Mouse (Mus musculus) lung, adult 2 months (tissue): Measurements from ENCODE around the gene Rap1a.

Experiments used
- CTCF ChIP-seq: fragments of 200-500 bp; IDR thresholded peaks from 2 replicates; pipeline ENCODE4 v1.5.1; 2011; ENCODE audit warnings: mild to moderate bottlenecking, low read length, control low read depth; ENCODE audit not compliant: insufficient read depth
- POLR2A ChIP-seq: fragments of 200-500 bp; IDR thresholded peaks from 2 replicates; pipeline ENCODE4 v1.6.1; 2011; ENCODE audit warnings: low read depth, mild to moderate bottlenecking, control low read depth, low read length, borderline replicate concordance; ENCODE audit errors: extremely low read depth

DNA sequence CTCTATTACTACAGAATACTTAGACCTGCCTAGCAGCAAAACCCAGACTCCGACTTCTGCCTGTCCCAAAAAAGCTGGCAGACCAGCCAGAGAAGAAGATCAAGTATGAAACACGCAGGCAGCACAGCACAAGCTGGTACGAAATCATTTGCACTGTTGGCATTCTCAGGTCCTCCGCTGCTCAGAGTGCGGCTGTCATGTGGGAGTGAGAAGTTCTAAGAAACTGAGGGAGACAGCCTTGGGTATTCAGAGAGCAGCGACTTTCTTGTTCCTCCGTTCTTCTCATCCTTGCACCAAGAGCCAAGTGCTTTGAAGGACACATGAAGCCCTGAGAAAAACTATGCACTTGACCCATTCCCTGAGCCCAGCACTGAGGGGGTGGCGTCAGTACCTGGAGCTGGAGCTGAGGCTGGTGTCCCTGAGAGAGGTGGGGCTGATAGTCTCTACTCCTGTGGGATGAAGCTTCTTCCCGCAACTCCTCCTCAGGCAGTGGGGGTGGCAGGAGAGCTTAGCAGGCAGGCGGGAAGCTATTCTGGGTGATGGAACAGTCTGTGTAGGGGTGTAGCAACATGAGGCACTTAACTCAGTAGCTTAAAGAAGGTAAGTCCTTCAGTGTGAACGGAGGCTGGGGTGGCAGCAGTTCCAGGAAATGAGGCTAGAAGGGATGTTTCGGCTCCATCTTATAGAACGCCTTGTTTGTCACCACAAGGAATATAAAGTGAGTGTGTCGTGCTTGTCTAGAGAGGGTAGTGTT lies 107.6 kb downstream of the Rap1a start:
- TF ChIP-seq CTCF, result no peak
- TF ChIP-seq POLR2A, result no peak
